Mouse (Mus musculus): Measurements from ENCODE around the gene Gm14862.

Gm14862 gene

GRCm38 (mm10) chrX:9227105-9227504 lies 29.6 kb downstream of the Gm14862 start:
- DNase-seq (ENCODE audit: extremely low read depth, low read depth, low spot score), result no peak

GRCm38 (mm10) chrX:9222412-9223221 lies 34.1 kb downstream of the Gm14862 start:
- no peak for DNase-seq (ENCODE audit: extremely low read depth, low read depth, low spot score)

- DNase-seq (ENCODE audit: extremely low read depth, low read depth, low spot score), result no peak
Measured at GRCm38 (mm10) chrX:9221736-9222135, 35.0 kb downstream of the Gm14862 start.

GRCm38 (mm10) chrX:9221206-9221605 lies 35.5 kb downstream of the Gm14862 start:
- DNase-seq (ENCODE audit: extremely low read depth, low read depth, low spot score), result no peak

- DNase-seq (ENCODE audit: extremely low read depth, low read depth, low spot score), result no peak
Measured at GRCm38 (mm10) chrX:9219570-9219969, 37.1 kb downstream of the Gm14862 start.

- DNase-seq (ENCODE audit: extremely low read depth, low read depth, low spot score), result no peak
Measured at GRCm38 (mm10) chrX:9216244-9216643, 40.5 kb downstream of the Gm14862 start.

GRCm38 (mm10) chrX:9205121-9205520 lies 51.6 kb downstream of the Gm14862 start:
- DNase-seq (ENCODE audit: extremely low read depth, low read depth, low spot score), result no peak

GRCm38 (mm10) chrX:9202781-9203405 lies 53.8 kb downstream of the Gm14862 start:
- no peak for DNase-seq (ENCODE audit: extremely low read depth, low read depth, low spot score)

- no peak for DNase-seq (ENCODE audit: extremely low read depth, low read depth, low spot score)
Measured at GRCm38 (mm10) chrX:9201954-9202353, 54.7 kb downstream of the Gm14862 start.

Data from fat pad, adult 2 months (tissue).